Mouse (Mus musculus) left cerebral cortex, postnatal 25 days (tissue): Measurements from ENCODE around the gene Elfn1. TPM values are rescaled to one million over a fixed set of nuclear protein-coding genes. Genes with fewer than 3 reads are reported as not detected.
A peak's percentile ranks its signal among the peaks of the same experiment; 100 is the strongest.

Experiments
- DNase-seq, 2 experiments: peaks; one replicate each; pipeline ENCODE4 v3.0.0; 2022; ENCODE audit warnings: low spot score in 2 of 2, mixed read lengths in 1 of 2
- intact Hi-C: fragments of 180-260 bp; cut with DNase I; formaldehyde crosslinking; loops from one replicate; pipeline ENCODE4 v1.15.1; 2025
- total RNA-seq, 2 experiments: library from RNA; stranded (reverse); gene quantifications; 2 replicates each; pipeline ENCODE4 v1.2.3; 2021

Gene Elfn1
- 10 to 100 TPM; 35.0 to 37.6 TPM for total RNA-seq

- intact Hi-C loops, result loop anchor here (1.0 to 5.0 kb wide), 4 partner anchors 130 to 380 kb away; no protein-coding TSS in a partner anchor
- DNase-seq, result no peak
Measured at GRCm38 (mm10) chr5:139907714-139908242, at the start of gene Elfn1. Elfn1 (plus strand) TSS chr5:139907943.

DNA sequence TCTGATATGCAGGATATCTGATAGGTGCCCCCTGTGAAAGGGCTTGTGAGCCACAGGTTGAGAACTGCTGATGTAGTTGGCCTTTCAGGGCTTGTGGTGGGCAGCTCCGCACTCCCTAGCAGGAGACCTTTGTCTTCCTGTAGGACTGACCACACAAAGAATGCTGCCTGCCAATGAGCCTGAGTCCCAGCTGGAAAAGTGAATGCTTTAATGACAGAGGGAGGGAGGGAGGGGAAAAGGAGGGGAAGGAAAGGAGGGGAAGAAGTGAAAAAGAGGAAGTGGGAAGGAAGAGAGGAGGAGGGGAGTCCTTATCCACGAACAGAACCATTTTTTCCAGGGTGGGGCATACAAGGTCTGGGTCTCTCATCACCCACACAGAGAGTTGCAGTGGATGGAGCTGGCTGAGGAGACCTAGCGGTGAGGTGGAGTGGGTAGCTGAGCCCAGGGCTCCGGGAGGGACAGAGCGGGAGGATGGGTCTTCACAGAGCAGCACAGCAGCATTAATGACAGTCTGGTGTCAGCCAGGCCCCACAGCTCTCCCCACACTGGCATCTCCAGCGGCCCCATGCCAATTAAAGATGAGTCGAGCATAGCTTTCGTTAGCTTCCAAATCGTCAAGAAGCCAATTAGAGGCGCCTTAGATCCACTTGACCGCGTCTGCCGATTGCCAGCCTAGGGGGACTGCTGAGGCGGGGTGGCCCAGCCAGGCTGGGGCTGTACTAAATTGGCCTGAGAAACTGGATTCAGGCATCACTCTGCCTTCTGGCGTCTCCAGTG is 47.2 kb upstream of the Elfn1 start:
- intact Hi-C loops, result no loop called here
- DNase-seq, result no peak

DNA sequence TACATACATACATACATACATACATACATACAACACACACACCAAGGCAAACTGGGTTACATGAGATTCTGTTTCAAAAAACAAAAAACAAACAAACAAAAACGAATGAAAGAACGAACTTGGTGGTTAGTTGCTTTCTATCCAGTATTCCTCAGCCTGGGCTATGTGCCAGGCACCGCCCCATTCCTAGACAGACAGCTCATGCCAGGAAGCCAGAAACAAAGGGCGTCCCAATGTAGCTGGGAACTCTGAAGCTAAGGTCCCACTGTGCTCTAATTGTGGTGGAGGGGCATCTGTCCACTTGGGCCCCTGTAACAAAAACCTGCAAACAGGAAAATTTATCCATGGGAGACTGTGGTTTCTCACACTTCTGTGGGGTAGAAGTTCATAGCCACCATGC is 45.0 kb upstream of the Elfn1 start:
- DNase-seq, result peak; percentile 10 to 17
- intact Hi-C loops, result no loop called here

GRCm38 (mm10) chr5:139870886-139871285 is 36.9 kb upstream of the Elfn1 start:
- no peak for DNase-seq
- intact Hi-C loops, result no loop called here

DNA sequence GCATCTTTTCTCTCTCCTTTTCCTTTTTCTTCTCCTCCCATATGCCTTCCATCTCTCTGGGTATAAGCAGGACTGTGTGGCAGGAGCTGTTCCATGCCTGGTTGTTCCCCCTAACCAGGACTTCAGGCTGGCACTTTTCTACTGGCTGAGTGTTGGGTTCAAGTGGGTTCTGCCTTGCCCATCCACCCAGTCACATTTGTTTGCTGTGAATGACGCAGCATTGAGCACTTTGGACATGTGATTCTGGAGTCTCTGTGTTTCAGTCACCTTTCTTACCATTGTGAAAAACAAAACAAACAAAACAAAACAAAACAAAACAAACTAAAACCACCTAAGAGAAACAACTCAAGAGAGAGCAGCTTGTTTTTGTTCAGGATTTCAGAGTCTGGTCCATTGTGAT is 36.2 kb upstream of the Elfn1 start:
- intact Hi-C loops, result no loop called here

GRCm38 (mm10) chr5:139877563-139877962 is 30.2 kb upstream of the Elfn1 start:
- intact Hi-C loops, result no loop called here
- no peak for DNase-seq

More for the DNA sequence above, 36.2 kb upstream of the Elfn1 start:
- no peak for DNase-seq

GRCm38 (mm10) chr5:139879694-139880093 is 28.0 kb upstream of the Elfn1 start:
- intact Hi-C loops, result no loop called here
- no peak for DNase-seq

- intact Hi-C loops, result no loop called here
- no peak for DNase-seq
Measured at GRCm38 (mm10) chr5:139881161-139881560, 26.6 kb upstream of the Elfn1 start.

DNA sequence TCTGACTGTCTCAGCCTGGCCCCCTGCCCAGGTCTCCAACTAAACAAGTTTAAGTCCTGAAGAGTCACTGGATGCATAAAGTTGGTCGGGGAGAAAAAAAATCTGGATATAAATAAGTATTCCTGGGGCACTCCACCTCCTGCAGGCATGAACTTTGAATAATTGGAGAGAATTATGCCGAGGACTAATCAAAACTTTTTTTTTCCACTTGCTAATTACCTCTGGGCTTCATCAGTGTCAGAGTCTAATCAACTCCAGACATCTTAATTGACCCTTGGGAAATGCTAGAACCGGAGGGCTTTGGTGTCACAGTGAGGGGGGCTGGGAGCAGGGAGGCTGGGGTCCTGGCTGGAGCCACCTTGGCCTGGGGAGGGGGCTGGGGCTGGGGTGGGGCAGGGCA is 19.1 kb upstream of the Elfn1 start:
- intact Hi-C loops, result no loop called here
- no peak for DNase-seq

- intact Hi-C loops, result no loop called here
- peak in 1 of 2 experiments; percentile 41 for DNase-seq
Measured at GRCm38 (mm10) chr5:139889370-139889769, 18.4 kb upstream of the Elfn1 start.

- intact Hi-C loops, result no loop called here
- DNase-seq, result no peak
Measured at GRCm38 (mm10) chr5:139892326-139892994, 15.3 kb upstream of the Elfn1 start.

GRCm38 (mm10) chr5:139892995-139893345 is 14.8 kb upstream of the Elfn1 start:
- intact Hi-C loops, result no loop called here

DNA sequence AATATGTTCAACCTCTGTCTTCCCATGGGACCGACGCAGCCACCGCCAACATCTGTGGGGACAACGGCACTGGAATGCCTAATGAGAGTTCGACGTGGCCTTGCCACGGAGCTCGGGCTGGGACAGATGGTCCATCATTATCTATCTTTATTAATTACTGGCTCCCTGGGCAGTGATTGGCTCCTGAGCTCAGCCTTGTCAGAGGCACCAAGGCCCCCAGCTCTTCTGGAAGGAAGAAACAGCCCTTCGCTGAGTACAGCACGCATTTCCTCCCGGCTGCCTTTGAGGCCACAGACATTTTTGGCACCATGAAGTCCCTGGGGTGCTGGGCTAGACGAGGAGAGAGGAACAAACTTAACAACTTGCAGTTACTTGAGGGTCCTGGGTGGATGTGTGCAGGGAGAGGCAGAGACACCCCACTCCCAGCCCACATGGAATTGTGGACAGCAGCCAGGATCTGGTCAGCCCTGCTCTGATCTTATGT is 13.7 kb upstream of the Elfn1 start:
- DNase-seq, result no peak
- intact Hi-C loops, result no loop called here

More at GRCm38 (mm10) chr5:139892995-139893345, 14.8 kb upstream of the Elfn1 start:
- DNase-seq, result no peak

DNA sequence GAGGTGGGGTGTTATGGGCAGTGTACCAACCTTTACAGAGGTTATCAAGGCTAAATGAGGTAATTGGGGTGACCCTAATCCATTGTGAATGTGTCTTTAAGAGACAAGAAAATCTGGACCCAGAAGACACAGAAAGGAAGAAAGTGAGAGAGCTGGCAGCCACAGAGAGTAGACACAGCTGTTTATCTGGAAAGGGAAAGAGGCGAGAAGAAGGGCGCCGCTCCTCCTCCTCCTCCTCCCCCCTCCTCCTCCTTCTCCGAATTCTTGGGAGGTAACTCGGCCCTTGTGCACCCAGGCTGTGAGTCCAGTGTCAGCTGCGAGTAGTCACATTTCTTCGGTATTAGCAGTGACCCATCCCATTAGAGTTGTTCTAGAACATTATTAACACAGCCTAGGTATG is 8.7 kb upstream of the Elfn1 start:
- intact Hi-C loops, result no loop called here
- no peak for DNase-seq

DNA sequence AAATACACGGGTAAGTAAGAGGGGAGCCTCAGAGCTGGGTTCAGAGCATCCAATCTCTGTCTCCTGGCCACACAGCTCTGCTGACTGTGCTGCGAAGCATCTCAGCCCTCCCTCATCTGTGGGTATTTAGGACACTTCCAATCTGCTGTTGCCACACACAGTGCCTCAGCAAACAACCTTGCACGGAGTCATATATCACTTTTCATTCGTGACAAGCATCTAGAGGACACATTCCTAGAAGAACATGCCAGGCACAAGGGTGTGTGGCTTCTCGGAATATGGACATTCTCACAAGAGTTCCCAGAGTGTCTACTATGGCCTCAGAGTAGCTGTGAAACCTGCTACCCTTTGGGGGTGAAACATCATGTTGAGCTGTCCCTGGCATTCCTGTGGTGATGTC is 2.6 kb upstream of the Elfn1 start:
- intact Hi-C loops, result loop anchor here (5.0 kb wide), 2 partner anchors 132 to 382 kb away; no protein-coding TSS in a partner anchor

GRCm38 (mm10) chr5:139906507-139906906 is 1.2 kb upstream of the Elfn1 start:
- intact Hi-C loops, result loop anchor here (2.0 to 5.0 kb wide), 3 partner anchors 131 to 381 kb away; no protein-coding TSS in a partner anchor
- no peak for DNase-seq

More for the DNA sequence above, 2.6 kb upstream of the Elfn1 start:
- no peak for DNase-seq

GRCm38 (mm10) chr5:139907241-139907640 is 502 bp upstream of the Elfn1 start:
- peak; percentile 35 to 54 for DNase-seq
- intact Hi-C loops, result loop anchor here (1.0 to 5.0 kb wide), 4 partner anchors 130 to 380 kb away; no protein-coding TSS in a partner anchor

DNA sequence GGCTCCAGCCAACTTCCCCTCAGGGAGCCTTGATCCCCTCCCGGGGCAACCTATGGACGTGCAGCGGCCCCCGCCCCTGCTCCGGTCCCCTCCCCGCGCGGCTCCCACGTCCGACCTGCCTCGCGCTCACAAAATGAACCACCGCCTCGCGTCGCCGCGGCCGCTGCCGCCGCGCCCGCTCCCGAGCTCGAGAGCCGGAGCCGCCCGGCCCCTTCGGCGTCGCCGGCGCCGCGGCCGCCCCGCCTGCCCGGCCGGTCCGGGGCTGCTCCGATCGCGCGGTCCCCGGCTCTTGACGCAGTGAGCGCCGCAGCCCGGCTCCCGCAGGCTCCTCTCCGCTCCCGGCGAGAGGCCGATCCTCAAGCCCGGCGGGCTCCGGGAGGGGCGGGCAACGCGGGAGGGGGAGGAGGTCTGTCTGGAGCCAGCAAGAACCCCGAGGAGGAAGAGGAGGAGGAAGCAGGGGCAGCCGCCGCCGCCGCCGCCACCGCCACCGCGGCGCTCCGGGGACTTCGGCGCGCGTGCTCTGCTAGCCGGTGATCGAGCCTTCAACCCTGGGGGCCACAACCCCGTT is 584 bp downstream of the Elfn1 start:
- intact Hi-C loops, result loop anchor here (5.0 kb wide), 2 partner anchors 129 to 379 kb away; no protein-coding TSS in a partner anchor
- DNase-seq, result no peak

DNA sequence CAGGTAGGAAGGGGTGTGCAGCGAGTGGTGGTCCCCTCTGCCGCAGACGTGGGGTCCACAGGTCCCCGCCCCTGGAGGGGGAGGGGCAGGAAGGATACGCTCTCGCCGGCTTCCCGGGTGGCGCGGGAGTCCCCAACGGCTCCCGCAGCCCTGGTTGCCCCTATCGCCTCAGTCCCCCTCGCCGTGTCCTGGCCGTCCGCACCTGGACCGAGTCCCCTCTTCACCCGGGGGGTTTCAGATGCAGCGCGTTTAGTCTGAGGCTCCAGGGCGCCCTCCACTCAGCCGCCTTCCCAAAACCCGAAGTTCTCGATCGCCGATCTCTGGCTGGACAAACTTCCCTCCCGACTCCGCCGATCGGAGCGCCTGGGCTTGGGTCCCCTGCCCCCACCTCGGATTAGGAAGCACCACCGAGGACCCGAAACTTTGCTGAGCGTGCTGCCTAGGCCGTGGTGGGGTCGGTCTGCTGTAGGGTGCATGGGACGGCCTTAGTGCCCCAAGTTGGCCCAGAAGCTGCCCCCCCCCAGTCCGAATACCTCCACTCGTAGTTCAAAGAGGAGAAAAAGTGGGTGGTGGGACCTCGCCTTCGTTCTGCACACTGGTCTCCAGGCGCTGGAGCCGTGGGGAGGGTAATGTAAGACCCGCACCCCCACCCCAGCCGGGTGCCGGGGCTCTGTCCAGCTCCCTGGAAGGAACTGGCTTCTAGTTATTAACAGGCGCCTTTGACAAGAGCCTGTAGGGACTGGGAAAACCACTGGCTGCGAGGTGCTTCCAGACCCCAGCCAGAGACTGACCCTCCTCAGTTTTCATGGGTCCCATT is 1.3 kb downstream of the Elfn1 start:
- intact Hi-C loops, result loop anchor here (5.0 kb wide), 2 partner anchors 128 to 378 kb away; no protein-coding TSS in a partner anchor

More for the DNA sequence above, 1.3 kb downstream of the Elfn1 start:
- DNase-seq, result no peak
